Mouse (Mus musculus): Measurements from ENCODE around the gene Grk5.
"Not testable (repeated sequence)": the region's sequence is repeated elsewhere in the genome, so short reads cannot be mapped to it uniquely, and the experiment has no call there.

Gene Grk5

DNA sequence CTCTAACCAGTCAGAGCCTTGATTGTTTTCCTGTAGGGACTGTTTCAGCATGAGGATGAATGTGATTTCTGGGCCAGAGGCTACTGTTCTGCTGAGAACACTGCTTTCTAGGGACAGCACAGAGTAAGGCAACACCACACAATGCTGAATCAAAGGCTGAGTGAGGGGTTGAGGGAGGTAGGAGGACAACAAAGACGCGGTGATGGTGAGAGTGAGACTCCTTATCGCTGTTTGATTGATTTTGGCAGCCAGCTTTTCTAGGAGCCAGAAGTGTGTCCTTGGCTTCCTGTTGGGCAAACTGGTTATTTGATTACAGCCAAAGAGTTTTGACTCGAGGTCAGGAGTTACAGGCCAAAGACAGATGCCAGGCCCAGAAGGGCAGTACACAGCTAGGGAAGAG lies 25.7 kb downstream of the Grk5 start:
- no peak for DNase-seq

GRCm38 (mm10) chr19:60915862-60916261 lies 26.3 kb downstream of the Grk5 start:
- DNase-seq = no peak

DNA sequence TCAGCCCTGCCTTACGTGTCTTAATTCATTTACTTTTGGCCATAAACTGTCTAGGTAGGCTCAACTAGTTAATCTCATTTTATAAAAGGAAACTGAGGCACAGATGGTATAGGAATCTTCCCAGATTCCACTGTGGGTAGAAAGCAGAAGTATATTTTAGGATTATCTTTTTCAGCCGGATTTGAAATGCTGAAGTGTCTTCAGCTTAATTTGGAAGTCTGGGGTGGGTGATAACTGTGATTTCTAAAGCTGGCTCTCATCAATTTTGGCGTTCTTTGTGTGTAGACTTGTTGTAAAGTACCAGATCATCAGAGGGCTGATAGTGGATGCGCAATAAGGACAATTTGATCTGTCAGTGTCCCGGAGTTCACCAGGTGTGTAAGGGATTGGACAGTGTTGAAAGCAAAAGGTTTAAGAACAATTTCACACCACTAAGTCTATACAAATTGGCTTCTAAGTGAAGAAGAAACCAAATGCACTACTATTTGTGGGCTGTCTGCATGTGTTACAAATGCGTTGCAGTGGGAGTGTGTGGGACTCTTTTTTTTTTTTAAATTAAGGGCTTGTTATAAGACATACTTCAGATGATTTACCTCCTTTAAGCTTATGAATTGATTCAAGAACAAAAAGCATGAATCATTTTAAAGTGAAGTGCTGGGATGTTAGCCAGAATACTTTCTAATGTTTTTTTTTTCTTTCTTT lies 27.5 kb downstream of the Grk5 start:
- no peak for DNase-seq

GRCm38 (mm10) chr19:60924534-60924933 lies 35.0 kb downstream of the Grk5 start:
- not testable (repeated sequence) for DNase-seq

DNA sequence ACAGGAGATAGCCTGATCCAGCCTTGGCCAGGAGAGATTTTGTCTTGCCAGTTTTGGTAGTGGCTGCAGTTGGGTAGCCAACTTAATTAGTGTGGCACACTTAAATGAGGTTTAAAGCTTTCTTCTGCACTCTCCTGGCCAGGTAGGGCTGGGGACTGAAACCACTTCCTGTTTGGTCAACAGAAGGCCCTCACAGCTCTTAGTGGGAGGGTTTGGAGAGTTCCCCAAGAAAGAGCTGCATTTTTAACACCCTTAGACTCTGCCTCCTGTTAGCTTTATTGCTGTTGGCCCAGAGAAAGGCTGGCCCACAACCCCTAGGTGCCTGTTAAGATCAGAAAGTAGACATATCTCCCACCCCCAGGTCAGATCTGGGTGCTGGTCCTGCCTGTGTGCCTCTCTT lies 45.5 kb downstream of the Grk5 start:
- DNase-seq = no peak

DNA sequence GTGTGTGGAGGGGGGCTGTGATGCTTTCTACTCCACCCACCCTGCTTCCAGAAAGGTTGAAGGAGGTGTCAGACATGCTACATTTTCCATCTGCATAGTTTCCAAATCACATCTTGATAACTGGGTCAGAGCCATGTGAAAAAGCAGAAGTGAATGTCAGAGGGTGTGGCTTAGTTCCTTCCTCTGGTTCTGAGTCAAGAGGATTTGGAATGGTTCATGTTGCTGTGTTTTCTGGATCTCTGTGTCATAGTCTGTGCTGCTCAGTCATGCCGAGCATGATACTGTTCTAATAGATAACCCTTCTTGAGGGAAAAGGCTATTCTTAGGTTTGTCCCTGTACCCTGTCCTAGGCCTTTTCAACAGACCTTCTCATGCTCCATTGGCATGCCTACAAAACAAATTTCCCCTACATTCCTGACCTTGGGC lies 50.4 kb downstream of the Grk5 start:
- peak; percentile 40 for DNase-seq

DNA sequence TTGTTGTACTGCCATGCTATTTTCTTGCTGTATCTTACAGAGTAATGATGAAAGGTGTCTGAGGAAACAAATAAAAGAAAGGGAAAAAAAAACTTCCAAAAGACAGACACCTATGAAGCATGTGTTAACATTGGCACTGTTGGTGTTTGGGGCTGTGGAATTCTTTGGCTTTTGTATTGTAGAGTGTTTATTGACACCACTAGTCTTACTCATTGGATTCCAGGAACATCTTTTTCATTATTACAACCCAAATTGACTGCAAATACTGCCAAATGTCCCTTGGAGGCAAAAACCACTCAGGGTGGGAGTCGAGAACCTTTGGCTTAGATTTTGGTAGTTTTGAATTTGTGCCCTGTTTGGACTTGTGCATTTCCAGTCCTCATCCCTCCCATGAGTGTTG lies 51.3 kb downstream of the Grk5 start:
- DNase-seq = no peak

GRCm38 (mm10) chr19:60945801-60946311 lies 56.3 kb downstream of the Grk5 start:
- DNase-seq = peak; percentile 75

DNA sequence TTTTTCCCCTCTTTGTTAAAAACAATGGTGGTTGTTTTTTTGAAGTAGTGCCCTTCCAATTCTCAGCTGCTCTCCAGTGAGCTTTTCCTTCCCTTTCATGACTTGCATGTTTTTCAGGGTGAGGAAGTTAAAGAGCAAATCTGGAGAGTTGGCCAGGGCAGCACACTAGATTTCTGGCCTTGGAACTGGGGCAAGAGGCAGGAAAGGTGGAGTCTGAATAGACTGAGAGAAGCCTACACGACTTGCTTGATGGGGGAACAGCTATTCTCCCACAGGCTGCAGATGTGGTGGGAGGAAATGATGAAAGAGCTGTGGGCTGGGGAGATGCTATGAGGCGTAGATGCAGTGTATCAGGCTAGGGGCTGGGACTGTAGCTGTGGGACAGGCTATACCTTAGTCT lies 57.1 kb downstream of the Grk5 start:
- DNase-seq = peak; percentile 32

- DNase-seq = no peak
Observed at GRCm38 (mm10) chr19:60948996-60949395, 59.4 kb downstream of the Grk5 start.

DNA sequence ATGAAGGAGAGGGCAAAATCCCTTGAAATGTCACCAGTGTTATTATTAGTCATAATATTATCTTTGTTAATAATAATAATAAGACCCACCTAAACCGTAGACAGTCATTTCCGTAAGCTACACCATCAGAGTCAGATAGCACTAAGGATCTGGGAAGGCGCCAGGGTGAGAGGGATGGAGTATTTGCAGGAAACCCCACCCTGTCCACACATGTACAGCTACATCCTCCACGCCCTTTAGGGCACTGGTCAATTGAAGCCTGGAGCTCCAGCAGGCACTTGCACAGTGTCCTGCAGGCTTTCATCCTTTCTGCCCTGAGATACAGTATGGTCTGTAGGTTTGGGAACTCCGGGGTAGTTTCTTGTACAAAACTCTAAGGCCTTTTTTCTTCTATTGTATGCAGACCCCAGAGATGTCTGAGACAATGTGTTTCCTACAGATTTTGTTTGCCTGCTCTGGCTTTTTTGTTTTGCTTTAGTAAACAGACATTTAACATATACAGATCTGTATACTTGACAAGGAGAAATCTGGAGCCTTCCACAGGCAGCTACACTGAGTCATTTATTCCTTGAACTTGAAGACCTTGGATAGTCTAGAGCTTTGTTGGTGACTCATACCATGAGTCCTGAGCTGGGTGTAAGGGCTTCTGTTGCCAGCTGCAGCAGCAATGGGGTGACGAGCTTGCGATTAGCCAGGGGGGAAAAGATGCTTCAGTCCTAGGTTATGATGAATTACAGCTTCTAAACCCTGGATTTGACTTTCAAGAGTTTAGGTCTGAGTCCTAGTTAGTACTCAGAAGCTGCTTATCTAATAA lies 60.7 kb downstream of the Grk5 start:
- DNase-seq = peak; percentile 81

DNA sequence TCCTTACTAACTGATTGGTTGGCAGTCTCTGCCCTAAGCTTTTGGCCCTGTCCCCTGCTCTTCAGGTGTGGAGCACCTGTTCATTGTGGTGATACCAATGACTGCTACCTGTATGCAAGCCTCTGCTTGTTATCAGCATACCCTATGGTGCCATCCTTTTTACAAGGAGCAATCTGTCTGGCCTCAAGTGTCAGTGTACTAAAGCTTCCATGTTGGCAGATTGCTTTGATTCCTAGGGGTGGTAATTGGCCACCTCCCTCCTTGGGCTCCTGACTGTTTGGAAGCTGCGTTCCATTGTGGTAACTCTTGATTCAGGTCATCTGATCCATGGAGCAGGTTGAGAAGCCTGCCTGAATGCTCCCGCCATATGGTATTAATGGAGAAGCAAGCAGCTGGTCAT lies 65.6 kb downstream of the Grk5 start:
- DNase-seq = no peak

DNA sequence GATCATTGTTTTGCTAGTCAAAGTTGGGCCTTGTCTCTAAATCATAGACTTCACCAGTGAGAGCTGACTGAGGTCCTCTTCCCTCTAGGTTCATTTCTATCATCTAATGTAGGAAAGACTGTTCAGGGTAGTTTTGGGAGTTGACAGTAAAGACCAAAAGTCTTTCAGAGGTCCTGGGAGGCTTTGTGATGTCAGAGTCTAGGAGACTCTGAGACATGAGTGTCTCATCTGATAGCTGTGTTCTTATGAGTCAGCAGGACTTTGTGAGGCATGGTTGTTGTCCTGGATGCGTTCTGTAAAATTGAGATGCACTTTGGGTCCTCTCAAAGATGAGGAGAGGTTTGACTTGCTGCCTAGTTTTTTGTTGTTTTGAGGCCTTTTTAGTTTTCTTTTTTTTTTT lies 66.2 kb downstream of the Grk5 start:
- no peak for DNase-seq

DNA sequence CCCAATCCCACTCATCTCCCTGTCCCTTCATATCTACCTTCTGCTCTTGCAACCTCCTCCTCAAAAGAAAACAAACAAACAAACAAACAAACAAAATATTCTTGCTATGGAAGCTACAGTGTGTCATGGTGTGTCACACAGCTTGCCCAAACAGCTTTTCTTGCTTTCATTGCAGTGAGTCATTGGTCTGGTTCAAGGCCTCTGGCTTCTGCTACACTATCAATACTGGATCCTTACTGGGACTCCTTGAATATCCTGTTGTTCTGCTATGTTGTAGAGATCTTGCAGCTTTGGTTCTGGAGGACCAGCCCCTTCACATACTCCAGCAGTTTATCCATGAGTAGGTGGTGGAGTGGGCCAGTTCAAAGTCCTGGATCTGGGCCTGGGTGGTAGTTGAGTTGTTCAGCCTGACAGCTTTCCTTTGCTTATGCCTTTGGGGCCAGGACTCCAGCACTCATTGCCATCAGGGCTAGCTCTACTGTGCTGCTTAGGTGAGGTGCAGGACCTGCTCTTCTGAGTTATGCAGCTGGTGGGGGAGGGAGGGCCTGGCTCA lies 66.7 kb downstream of the Grk5 start:
- DNase-seq = peak; percentile 47

GRCm38 (mm10) chr19:60959706-60960230 lies 70.2 kb downstream of the Grk5 start:
- DNase-seq = peak; percentile 49

DNA sequence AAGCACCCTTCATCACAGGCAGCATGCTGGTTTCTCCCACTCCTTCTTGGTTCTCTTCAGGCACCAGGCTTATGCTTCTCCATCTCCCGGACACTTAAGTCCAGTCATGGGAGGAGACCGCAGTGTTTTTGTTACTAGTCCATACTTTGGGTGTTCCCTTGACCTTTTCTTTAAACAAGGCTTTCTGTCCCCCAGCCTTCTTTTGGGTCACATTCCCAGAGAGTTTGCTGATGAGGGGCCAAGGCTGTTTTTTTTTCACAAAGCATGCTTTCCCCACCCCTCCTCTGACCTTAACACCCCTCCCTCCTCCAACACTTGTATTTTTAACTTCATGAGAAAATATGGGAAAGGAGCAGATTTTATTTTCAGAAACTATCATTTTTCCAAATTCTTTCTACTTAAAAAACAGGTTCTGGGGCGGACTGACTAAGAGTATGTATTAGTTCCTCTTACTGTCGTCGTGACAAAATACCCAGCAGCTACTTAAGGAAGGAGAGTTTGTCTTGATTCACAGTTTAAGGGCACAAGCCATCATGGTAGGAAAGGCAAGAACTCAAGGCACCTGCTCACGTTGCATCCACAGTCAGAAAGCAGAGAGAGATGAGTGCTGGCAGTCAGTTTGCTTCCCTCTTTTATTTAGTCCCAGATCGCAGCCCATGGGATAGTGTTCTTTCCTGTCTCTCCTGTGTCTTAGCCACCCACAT lies 73.0 kb downstream of the Grk5 start:
- DNase-seq = peak; percentile 30

- no peak for DNase-seq
Observed at GRCm38 (mm10) chr19:60967909-60968308, 78.4 kb downstream of the Grk5 start.

- DNase-seq = no peak
Observed at GRCm38 (mm10) chr19:60970406-60970805, 80.9 kb downstream of the Grk5 start.

- no peak for DNase-seq
Observed at GRCm38 (mm10) chr19:60971598-60971997, 82.0 kb downstream of the Grk5 start.

DNA sequence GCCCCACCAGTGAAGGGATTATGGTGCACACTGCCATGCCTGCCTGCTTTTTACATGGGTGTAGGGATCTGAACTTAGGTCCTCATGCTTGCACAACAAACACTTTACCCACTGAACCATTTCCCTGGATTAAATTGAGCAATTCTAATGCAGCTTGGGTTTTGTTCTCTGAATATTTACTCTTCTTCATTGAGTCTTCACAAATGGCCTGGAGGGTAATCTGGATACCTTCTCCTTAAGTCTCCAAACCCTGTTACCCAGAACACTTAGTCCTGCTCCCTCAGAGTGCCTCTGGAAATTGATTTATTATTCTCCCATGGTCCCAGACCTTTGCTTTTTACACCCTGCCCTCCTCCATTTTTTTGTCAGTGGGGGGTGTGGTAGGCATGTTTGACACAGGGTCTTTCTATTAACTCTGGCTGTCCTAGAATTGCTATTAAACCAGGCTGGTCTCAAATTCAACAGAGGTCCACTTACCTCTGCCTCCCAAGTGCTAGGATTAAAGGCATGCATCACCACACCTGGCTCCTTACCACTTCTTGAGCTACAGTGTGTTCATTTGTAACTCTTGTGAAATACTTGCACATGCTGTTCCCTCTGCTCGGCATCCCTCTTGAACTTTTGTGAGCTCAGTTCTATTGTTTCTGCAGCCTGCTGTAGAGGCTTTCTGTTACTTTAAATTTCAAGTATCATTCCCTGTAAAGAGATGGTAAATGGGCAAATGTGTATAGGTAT lies 82.9 kb downstream of the Grk5 start:
- no peak for DNase-seq

DNA sequence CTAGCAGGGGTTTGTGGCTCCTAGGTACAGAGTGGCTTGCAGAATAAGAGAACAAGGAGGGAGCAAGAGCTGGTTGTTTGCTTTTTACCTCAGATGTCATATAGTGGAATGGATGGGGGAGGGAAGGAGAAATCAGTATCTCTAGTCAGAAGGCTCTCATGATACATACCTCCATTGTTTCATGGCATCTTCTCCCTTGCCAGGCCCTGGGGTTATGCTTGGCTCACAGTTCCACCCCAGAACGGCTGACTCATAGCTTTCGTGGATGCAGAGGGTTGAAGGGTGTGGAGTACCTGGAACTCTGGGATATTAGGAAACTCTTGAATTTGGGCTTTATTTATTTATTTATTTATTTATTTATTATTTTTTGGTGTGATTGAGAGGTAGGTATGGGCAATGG lies 84.0 kb downstream of the Grk5 start:
- no peak for DNase-seq

- no peak for DNase-seq
Observed at GRCm38 (mm10) chr19:60979581-60979980, 90.0 kb downstream of the Grk5 start.
